ENCODE assay signal across 8 mouse cellular contexts in genomic region chr9:35024591-35025496, GRCm38 (mm10).
DNase-seq lines count a peak whose midpoint lies in the region; ATAC-seq and TF ChIP-seq lines count a peak whose summit lies in the region.

No protein-coding gene starts in this region.

- peak; percentile 15; the same call in 1 of the 2 replicates for ATAC-seq in kidney, postnatal 0 days (replicated peaks; ENCODE audit: low FRiP score, low read depth)
- peak; percentile 39 for ATAC-seq in forebrain, embryonic 16.5 days
- ATAC-seq in limb, embryonic 15.5 days (ENCODE audit: insufficient number of reproducible peaks, low FRiP score, low TSS enrichment, low read depth): no peak; the same call in 1 of the 2 replicates
- ATAC-seq in stomach, embryonic 14.5 days (ENCODE audit: insufficient number of reproducible peaks, insufficient read depth, low FRiP score, low read depth): peak; percentile 10; the same call in 1 of the 2 replicates

- no peak for DNase-seq in kidney, postnatal 0 days (ENCODE audit: low spot score)
- DNase-seq in kidney, adult 18-20 months: no peak
- DNase-seq in urinary bladder, postnatal 4 days (ENCODE audit: low spot score in 2 of 2): no peak
- DNase-seq in cerebellum, postnatal 4 days (ENCODE audit: low spot score in 2 of 2): no peak
- DNase-seq in adrenal gland, adult 2 months: no peak

- no peaks in the 10 kb centered on the region for H3K9me3 ChIP-seq in kidney, postnatal 0 days (replicated peaks; ENCODE audit: low read length)
- H3K9me3 ChIP-seq in forebrain, embryonic 16.5 days (ENCODE audit: control insufficient read depth, low read length): no peaks in the 10 kb centered on the region
- no peaks in the 10 kb centered on the region for H3K9me3 ChIP-seq in limb, embryonic 15.5 days
- H3K9me3 ChIP-seq in stomach, embryonic 14.5 days (ENCODE audit: control insufficient read depth, low read depth, low read length): no peaks in the 10 kb centered on the region

- H3K4me1 ChIP-seq in kidney, postnatal 0 days (replicated peaks; ENCODE audit: insufficient read depth, low read length): no peaks in the 10 kb centered on the region; the same call in 1 of the 2 replicates
- peaks cover 8% of the 10 kb centered on the region for H3K4me1 ChIP-seq in forebrain, embryonic 16.5 days (replicated peaks; ENCODE audit: control insufficient read depth, insufficient read depth, low read length)
- peaks cover 33% of the 10 kb centered on the region for H3K4me1 ChIP-seq in limb, embryonic 15.5 days
- no peaks in the 10 kb centered on the region for H3K4me1 ChIP-seq in stomach, embryonic 14.5 days (ENCODE audit: control insufficient read depth, insufficient read depth, low read length)

- 6% methylated on average over 25 of the region's 25 CpGs for WGBS in kidney, postnatal 0 days
- WGBS in forebrain, embryonic 16.5 days: 7% methylated on average over 23 of the region's 25 CpGs
- 7% methylated on average over 25 of the region's 25 CpGs for WGBS in limb, embryonic 15.5 days
- 6% methylated on average over 25 of the region's 25 CpGs for WGBS in stomach, embryonic 14.5 days

- peak overlapping the region; percentile 31 for H3K4me3 ChIP-seq in kidney, postnatal 0 days (replicated peaks; ENCODE audit: low read depth, low read length)
- H3K4me3 ChIP-seq in forebrain, embryonic 16.5 days (replicated peaks; ENCODE audit: low read length): peak overlapping the region; percentile 19; the same call in 1 of the 2 replicates
- peak overlapping the region; percentile 24 for H3K4me3 ChIP-seq in limb, embryonic 15.5 days
- peak overlapping the region; percentile 25 for H3K4me3 ChIP-seq in stomach, embryonic 14.5 days (ENCODE audit: low read depth, low read length)

- no peak for TF ChIP-seq CTCF in kidney, postnatal 0 days (IDR thresholded peaks at IDR 0.05; ENCODE audit: low read depth)

- no peaks in the 10 kb centered on the region for H3K36me3 ChIP-seq in kidney, postnatal 0 days (ENCODE audit: insufficient read depth, low read length)
- H3K36me3 ChIP-seq in forebrain, embryonic 16.5 days (ENCODE audit: control insufficient read depth, insufficient read depth): no peaks in the 10 kb centered on the region
- no peaks in the 10 kb centered on the region for H3K36me3 ChIP-seq in limb, embryonic 15.5 days
- H3K36me3 ChIP-seq in stomach, embryonic 14.5 days (ENCODE audit: control insufficient read depth, insufficient read depth, low read length): no peaks in the 10 kb centered on the region

- peak overlapping the region; percentile 63 for H3K4me2 ChIP-seq in kidney, postnatal 0 days (ENCODE audit: low read length)
- peak overlapping the region; percentile 49 for H3K4me2 ChIP-seq in forebrain, embryonic 16.5 days (ENCODE audit: low read length)
- peak overlapping the region; percentile 43 for H3K4me2 ChIP-seq in limb, embryonic 15.5 days
- peak overlapping the region; percentile 54 for H3K4me2 ChIP-seq in stomach, embryonic 14.5 days (replicated peaks; ENCODE audit: low read depth, low read length)

- 0 out of 2 replicates have a peak overlapping the region, but pooled peaks have one; percentile 44 for H3K9ac ChIP-seq in kidney, postnatal 0 days (ENCODE audit: low read depth, low read length)
- peak overlapping the region; percentile 38 for H3K9ac ChIP-seq in forebrain, embryonic 16.5 days (replicated peaks; ENCODE audit: low read depth, low read length)
- no peak overlapping the region for H3K9ac ChIP-seq in limb, embryonic 15.5 days
- no peak overlapping the region; the same call in 1 of the 2 replicates for H3K9ac ChIP-seq in stomach, embryonic 14.5 days (replicated peaks; ENCODE audit: low read depth, low read length)

- H3K27ac ChIP-seq in kidney, postnatal 0 days: no peak overlapping the region
- no peak overlapping the region for H3K27ac ChIP-seq in forebrain, embryonic 16.5 days (ENCODE audit: low read length)
- no peak overlapping the region for H3K27ac ChIP-seq in limb, embryonic 15.5 days
- H3K27ac ChIP-seq in stomach, embryonic 14.5 days (ENCODE audit: low read length): no peak overlapping the region

- no peaks in the 10 kb centered on the region for H3K27me3 ChIP-seq in kidney, postnatal 0 days (ENCODE audit: insufficient read depth, low read length)
- H3K27me3 ChIP-seq in forebrain, embryonic 16.5 days (replicated peaks; ENCODE audit: control insufficient read depth, insufficient read depth, low read length): no peaks in the 10 kb centered on the region
- peaks cover 11% of the 10 kb centered on the region; the same call in 1 of the 2 replicates for H3K27me3 ChIP-seq in limb, embryonic 15.5 days
- no peaks in the 10 kb centered on the region for H3K27me3 ChIP-seq in stomach, embryonic 14.5 days (ENCODE audit: control insufficient read depth, insufficient read depth, low read length)

Comparison
In these comparisons a context has a peak if more than half of its experiments do, and no peak if none do; other contexts are left out.
1. H3K9ac ChIP-seq: peak in kidney, postnatal 0 days (single experiment) and forebrain, embryonic 16.5 days (single experiment); none in limb, embryonic 15.5 days (single experiment) and stomach, embryonic 14.5 days (single experiment).
2. Peak in every context shown above with its lines, with median percentiles within 50 percentile points of each other: H3K4me2 ChIP-seq and H3K4me3 ChIP-seq.